Mouse (Mus musculus): Measurements from ENCODE around the gene Galnt6. TPM values are rescaled to one million over a fixed set of nuclear protein-coding genes. Genes with fewer than 3 reads are reported as not detected.
A peak's percentile ranks its signal among the peaks of the same experiment; 100 is the strongest.

Galnt6 gene
- polyA plus RNA-seq, 1 experiment from 2014 or later = 0.14 TPM

DNA sequence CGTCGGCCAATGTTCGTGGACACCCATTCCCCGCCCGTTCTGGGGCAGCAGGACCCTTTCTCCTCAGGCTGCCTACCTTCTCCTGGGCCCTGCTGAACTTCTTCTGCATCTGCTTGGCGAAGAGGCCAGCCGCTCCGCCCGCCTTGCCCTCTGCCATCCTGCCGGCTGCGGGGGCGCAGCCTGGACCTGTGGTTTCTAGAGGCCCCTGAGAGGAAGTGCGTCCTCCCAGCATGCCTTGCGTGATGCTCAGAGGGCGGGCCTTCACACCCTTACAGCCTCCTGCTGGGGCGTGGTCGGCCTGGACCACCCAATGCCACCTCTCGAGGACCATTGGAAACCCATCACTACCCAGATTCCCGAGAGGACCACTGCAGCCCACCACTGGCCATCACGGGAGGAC lies 59.8 kb downstream of the Galnt6 start, which contains the start of gene Bin2:
Gene Bin2, minus strand, starts transcription at position 217 of the 400 bp plus-strand sequence.
- no peaks in the 10 kb centered on the region for H3K9me3 ChIP-seq (ENCODE audit: control insufficient read depth, low read length)

DNA sequence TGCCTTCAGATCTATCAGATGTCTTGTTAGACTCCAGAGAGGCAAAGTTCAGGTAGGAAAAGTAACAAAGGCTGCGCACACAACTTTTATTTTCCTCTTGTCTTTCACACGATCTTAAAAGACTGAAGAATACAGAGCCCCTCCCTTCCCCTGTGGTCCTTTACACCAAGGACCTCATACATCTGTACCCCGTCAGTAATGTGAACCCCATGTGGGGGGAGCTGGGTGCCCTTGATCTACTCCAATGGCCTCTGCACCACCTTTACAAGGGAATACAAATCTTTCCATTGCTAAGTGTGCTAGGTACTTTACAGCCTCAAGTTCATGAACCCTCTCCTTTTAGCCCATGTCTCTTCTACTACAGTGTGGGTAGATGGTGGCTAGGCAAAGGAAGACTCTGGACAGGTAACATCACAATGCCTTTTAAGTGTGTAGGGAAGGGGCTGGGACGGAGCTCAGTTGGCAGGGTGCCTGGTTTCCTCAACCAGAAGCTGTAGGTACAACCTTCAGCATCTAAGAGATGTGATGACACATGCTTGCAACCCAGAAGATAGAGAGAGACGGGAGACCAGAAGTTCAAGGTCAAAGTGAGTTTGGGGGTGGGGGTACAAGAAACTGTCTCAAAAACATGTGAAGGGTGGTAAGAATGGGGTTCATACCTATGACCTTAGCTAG lies 61.2 kb downstream of the Galnt6 start:
- H3K27ac ChIP-seq (replicated peaks; ENCODE audit: low read depth, low read length) = no peak overlapping the region
- no peak overlapping the region for H3K9ac ChIP-seq (replicated peaks; ENCODE audit: low read length)
- H3K36me3 ChIP-seq (ENCODE audit: control insufficient read depth, insufficient read depth, low read length) = no peaks in the 10 kb centered on the region
- no peak for DNase-seq
- no peak overlapping the region for H3K4me2 ChIP-seq (ENCODE audit: low read length)
- WGBS = 89% methylated on average over 5 of the region's 5 CpGs
- no peak for ATAC-seq (ENCODE audit: low FRiP score, low TSS enrichment)
- H3K4me1 ChIP-seq (ENCODE audit: control insufficient read depth, insufficient read depth, low read length) = peaks cover 6% of the 10 kb centered on the region; the same call in 1 of the 2 replicates
- H3K9me3 ChIP-seq (ENCODE audit: control insufficient read depth, low read length) = no peaks in the 10 kb centered on the region
- H3K27me3 ChIP-seq (ENCODE audit: control insufficient read depth, insufficient read depth, low read length) = no peaks in the 10 kb centered on the region
- H3K4me3 ChIP-seq (replicated peaks; ENCODE audit: low read depth, low read length) = no peak overlapping the region

More for the DNA sequence above, 59.8 kb downstream of the Galnt6 start, which contains the start of gene Bin2:
- ATAC-seq (ENCODE audit: low FRiP score, low TSS enrichment) (no peak), DNase-seq (no peak)
- H3K9ac ChIP-seq (replicated peaks; ENCODE audit: low read length) = no peak within 1 kb of the TSS
- H3K4me1 ChIP-seq (ENCODE audit: control insufficient read depth, insufficient read depth, low read length) = peaks cover 6% of the 10 kb centered on the region; the same call in 1 of the 2 replicates
- H3K4me3 ChIP-seq (replicated peaks; ENCODE audit: low read depth, low read length) = no peak within 1 kb of the TSS
- no peaks in the 10 kb centered on the region for H3K36me3 ChIP-seq (ENCODE audit: control insufficient read depth, insufficient read depth, low read length)
- H3K27ac ChIP-seq (replicated peaks; ENCODE audit: low read depth, low read length) = no peak within 1 kb of the TSS
- no peak within 1 kb of the TSS for H3K4me2 ChIP-seq (ENCODE audit: low read length)
- H3K27me3 ChIP-seq (ENCODE audit: control insufficient read depth, insufficient read depth, low read length) = no peaks in the 10 kb centered on the region
- WGBS = 93% methylated on average over 20 of the region's 20 CpGs

DNA sequence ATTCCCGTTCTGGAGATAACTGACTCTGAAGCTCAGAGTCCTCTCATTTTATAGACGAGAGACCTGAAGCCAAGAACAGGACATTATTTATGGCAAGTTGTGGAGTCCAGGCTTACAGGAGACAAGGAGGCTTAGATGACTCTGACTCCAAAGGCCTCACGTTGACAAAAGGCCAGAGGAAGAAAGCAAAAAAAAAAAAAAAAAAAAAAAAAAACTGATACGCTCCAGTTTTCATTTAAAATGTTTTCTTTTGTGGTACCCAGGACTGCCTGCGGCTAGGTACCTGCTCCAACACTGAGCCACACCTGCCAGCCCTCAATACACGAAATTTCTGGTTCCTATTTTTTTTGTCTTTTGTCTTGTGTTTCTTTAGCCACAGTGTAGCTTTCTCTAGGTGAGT lies 61.8 kb downstream of the Galnt6 start:
- Histone ChIP-seq H3K27me3 (ENCODE audit: control insufficient read depth, insufficient read depth, low read length) (no peaks in the 10 kb centered on the region), H3K9ac (replicated peaks; ENCODE audit: low read length) (no peak overlapping the region), H3K4me1 (ENCODE audit: control insufficient read depth, insufficient read depth, low read length) (peaks cover 6% of the 10 kb centered on the region; the same call in 1 of the 2 replicates), H3K27ac (replicated peaks; ENCODE audit: low read depth, low read length) (no peak overlapping the region), H3K4me3 (replicated peaks; ENCODE audit: low read depth, low read length) (no peak overlapping the region), H3K9me3 (ENCODE audit: control insufficient read depth, low read length) (no peaks in the 10 kb centered on the region), H3K4me2 (ENCODE audit: low read length) (no peak overlapping the region), H3K36me3 (ENCODE audit: control insufficient read depth, insufficient read depth, low read length) (no peaks in the 10 kb centered on the region)
- ATAC-seq (ENCODE audit: low FRiP score, low TSS enrichment) = no peak
- WGBS = 61% methylated on average over 6 of the region's 6 CpGs
- DNase-seq = no peak

DNA sequence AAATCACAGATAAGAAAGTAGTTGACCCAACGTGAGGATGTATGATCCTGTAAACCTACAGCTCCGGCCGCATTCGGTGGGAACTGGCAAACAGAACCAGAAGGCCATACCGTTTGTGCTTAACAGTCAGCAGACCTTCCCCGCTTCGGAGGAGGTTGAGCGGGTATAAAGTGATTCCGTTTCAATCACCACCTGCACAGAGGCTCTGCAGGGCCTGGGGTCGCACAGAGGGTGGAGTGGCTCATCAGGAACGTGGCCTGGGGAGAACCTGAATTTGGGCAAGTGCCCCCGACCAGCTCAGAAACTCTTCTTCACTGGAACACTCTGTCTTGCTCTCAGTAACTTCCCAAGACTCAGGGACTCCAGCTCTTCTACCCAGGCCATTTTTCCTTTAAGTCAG lies 62.3 kb downstream of the Galnt6 start:
- no peak overlapping the region for H3K27ac ChIP-seq (replicated peaks; ENCODE audit: low read depth, low read length)
- no peak for ATAC-seq (ENCODE audit: low FRiP score, low TSS enrichment)
- H3K9me3 ChIP-seq (ENCODE audit: control insufficient read depth, low read length) = no peaks in the 10 kb centered on the region
- H3K4me1 ChIP-seq (ENCODE audit: control insufficient read depth, insufficient read depth, low read length) = peaks cover 6% of the 10 kb centered on the region; the same call in 1 of the 2 replicates
- WGBS = 42% methylated on average over 12 of the region's 12 CpGs
- peak; percentile 6 for DNase-seq
- H3K27me3 ChIP-seq (ENCODE audit: control insufficient read depth, insufficient read depth, low read length) = no peaks in the 10 kb centered on the region
- no peak overlapping the region for H3K4me3 ChIP-seq (replicated peaks; ENCODE audit: low read depth, low read length)
- H3K9ac ChIP-seq (replicated peaks; ENCODE audit: low read length) = no peak overlapping the region
- H3K36me3 ChIP-seq (ENCODE audit: control insufficient read depth, insufficient read depth, low read length) = no peaks in the 10 kb centered on the region
- H3K4me2 ChIP-seq (ENCODE audit: low read length) = no peak overlapping the region

DNA sequence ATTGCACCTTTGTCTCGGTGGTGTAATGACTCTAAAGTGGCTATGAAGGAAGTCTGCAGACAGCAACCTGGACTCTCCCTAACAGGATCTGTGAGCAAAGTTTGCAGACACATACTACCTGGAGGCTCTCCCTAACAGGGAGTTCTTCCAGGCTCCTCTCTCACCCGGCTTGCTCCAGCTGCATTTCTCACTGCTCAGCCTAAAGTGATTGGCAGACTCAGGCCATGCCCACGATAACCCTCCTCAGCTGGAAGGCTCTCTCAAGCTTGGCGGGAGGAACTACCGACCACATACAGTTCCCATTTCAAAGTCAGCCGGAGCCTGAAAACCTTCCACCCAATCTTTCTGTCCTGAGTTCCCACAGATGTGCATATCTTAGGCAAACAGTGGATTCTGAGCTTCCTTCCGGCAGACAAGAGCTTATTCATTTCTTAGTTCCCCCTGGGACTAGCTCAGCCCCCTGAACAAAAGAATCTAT lies 62.9 kb downstream of the Galnt6 start:
- peak; percentile 35 for DNase-seq
- no peak for ATAC-seq (ENCODE audit: low FRiP score, low TSS enrichment)
- Histone ChIP-seq H3K4me3 (replicated peaks; ENCODE audit: low read depth, low read length) (no peak overlapping the region), H3K4me1 (ENCODE audit: control insufficient read depth, insufficient read depth, low read length) (peaks cover 6% of the 10 kb centered on the region; the same call in 1 of the 2 replicates), H3K27me3 (ENCODE audit: control insufficient read depth, insufficient read depth, low read length) (no peaks in the 10 kb centered on the region), H3K9me3 (ENCODE audit: control insufficient read depth, low read length) (no peaks in the 10 kb centered on the region), H3K4me2 (ENCODE audit: low read length) (no peak overlapping the region), H3K27ac (replicated peaks; ENCODE audit: low read depth, low read length) (no peak overlapping the region; the same call in 1 of the 2 replicates), H3K36me3 (ENCODE audit: control insufficient read depth, insufficient read depth, low read length) (no peaks in the 10 kb centered on the region), H3K9ac (replicated peaks; ENCODE audit: low read length) (no peak overlapping the region)
- WGBS = 11% methylated on average over 7 of the region's 7 CpGs

DNA sequence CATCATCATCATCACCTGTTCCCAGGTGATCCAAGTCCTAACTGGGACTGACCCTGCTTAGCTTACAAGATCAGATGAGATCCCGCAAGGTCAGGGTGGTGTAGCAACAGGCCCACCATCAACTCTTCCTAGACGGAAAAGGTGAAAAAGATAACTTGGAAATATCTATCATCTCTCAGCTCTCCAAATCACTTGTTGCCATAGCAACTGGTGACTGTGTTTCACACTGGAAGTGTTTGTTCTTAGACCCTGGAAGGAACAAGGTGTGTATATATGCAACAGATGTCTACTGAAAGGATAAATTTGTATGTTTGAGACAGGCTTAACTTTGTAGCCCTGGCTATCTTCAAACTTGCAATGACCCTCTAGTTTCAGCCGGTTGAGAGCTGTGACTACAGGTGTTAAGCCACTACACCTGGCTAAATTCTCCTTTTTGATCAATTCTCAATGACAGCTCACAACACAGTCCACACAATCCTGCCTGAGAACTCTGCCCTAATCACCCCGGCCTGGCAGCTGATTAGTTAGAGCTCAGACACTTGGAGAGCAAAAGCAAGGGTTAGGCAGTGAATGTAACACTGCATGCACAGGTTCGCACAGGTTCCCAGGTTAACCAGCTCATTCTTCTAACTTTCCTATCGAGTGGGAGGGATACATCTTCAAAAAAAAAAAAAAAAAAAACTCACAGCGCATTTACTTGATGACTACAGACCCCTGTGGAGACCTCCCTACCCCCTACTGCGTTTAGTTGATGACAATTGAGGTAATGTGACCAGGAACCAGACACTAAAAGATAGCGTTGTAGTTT lies 63.6 kb downstream of the Galnt6 start:
- no peak overlapping the region for H3K4me3 ChIP-seq (replicated peaks; ENCODE audit: low read depth, low read length)
- H3K4me1 ChIP-seq (ENCODE audit: control insufficient read depth, insufficient read depth, low read length) = peaks cover 6% of the 10 kb centered on the region; the same call in 1 of the 2 replicates
- no peak overlapping the region for H3K9ac ChIP-seq (replicated peaks; ENCODE audit: low read length)
- no peaks in the 10 kb centered on the region for H3K36me3 ChIP-seq (ENCODE audit: control insufficient read depth, insufficient read depth, low read length)
- no peak overlapping the region for H3K4me2 ChIP-seq (ENCODE audit: low read length)
- no peaks in the 10 kb centered on the region for H3K27me3 ChIP-seq (ENCODE audit: control insufficient read depth, insufficient read depth, low read length)
- WGBS = 43% methylated on average over 9 of the region's 9 CpGs
- DNase-seq = peak; percentile 58
- H3K27ac ChIP-seq (replicated peaks; ENCODE audit: low read depth, low read length) = no peak overlapping the region
- H3K9me3 ChIP-seq (ENCODE audit: control insufficient read depth, low read length) = no peaks in the 10 kb centered on the region
- ATAC-seq (ENCODE audit: low FRiP score, low TSS enrichment) = no peak

DNA sequence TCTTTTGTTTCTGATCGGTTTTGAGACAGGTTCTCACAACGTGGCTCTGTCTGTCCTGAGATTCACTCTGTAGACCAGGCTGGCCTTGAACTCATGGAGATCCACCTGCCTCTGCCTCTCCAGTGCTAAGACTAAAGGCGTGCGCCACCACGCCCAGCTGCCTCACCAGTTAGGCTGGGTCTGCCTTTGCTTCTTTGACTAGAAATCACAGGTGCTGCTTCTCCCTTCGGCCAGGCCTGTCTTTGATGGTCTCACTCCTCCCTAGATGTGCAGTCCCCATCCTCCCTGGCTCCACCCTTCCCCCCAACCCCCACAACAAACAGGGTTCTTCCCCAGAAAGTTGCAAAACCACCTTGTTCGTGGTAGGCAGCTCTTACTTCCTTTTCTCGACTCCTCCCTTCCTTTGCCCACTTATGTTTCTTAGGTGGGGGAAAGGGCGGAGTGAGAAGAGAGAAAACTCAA lies 64.3 kb downstream of the Galnt6 start:
- no peak overlapping the region for H3K27ac ChIP-seq (replicated peaks; ENCODE audit: low read depth, low read length)
- no peaks in the 10 kb centered on the region for H3K36me3 ChIP-seq (ENCODE audit: control insufficient read depth, insufficient read depth, low read length)
- no peak overlapping the region for H3K4me2 ChIP-seq (ENCODE audit: low read length)
- H3K27me3 ChIP-seq (ENCODE audit: control insufficient read depth, insufficient read depth, low read length) = no peaks in the 10 kb centered on the region
- no peak overlapping the region for H3K4me3 ChIP-seq (replicated peaks; ENCODE audit: low read depth, low read length)
- H3K9ac ChIP-seq (replicated peaks; ENCODE audit: low read length) = no peak overlapping the region
- WGBS = 87% methylated on average over 9 of the region's 9 CpGs
- H3K4me1 ChIP-seq (ENCODE audit: control insufficient read depth, insufficient read depth, low read length) = peaks cover 6% of the 10 kb centered on the region; the same call in 1 of the 2 replicates
- ATAC-seq (ENCODE audit: low FRiP score, low TSS enrichment) (no peak), DNase-seq (no peak)
- no peaks in the 10 kb centered on the region for H3K9me3 ChIP-seq (ENCODE audit: control insufficient read depth, low read length)

DNA sequence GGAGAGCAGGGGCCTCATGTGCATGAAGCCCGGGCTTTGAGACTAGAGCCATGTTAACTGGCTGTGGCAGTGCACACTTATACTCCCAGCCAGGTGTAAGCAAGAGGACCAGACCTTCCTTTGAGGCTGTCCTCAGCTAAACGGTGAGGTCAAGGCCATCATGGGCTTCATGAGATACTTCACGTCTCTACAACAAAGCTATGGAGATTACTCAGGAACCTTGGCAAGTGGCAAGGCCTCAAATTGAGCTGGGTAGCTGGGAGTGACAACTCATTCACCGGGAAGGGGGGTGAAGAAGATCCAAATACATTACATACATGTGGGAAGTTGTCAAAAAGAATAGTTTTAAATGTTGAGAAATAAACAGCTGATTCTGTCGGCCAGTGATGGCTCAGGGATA lies 68.4 kb downstream of the Galnt6 start:
- Histone ChIP-seq H3K4me2 (ENCODE audit: low read length) (no peak overlapping the region), H3K9ac (replicated peaks; ENCODE audit: low read length) (no peak overlapping the region), H3K27me3 (ENCODE audit: control insufficient read depth, insufficient read depth, low read length) (no peaks in the 10 kb centered on the region), H3K27ac (replicated peaks; ENCODE audit: low read depth, low read length) (no peak overlapping the region), H3K4me1 (ENCODE audit: control insufficient read depth, insufficient read depth, low read length) (no peaks in the 10 kb centered on the region), H3K36me3 (ENCODE audit: control insufficient read depth, insufficient read depth, low read length) (no peaks in the 10 kb centered on the region), H3K9me3 (ENCODE audit: control insufficient read depth, low read length) (no peaks in the 10 kb centered on the region), H3K4me3 (replicated peaks; ENCODE audit: low read depth, low read length) (no peak overlapping the region)
- 89% methylated on average over 5 of the region's 5 CpGs for WGBS
- no peak for DNase-seq
- no peak for ATAC-seq (ENCODE audit: low FRiP score, low TSS enrichment)

Measured in midbrain, embryonic 14.5 days (tissue).